Mouse (Mus musculus): ENCODE measurements at regions not wholly inside any gene's neighbourhood (a gene's known extent, or its start where the extent isn't known, plus 50 kb on each side); places are given as distances from the start of the nearest gene placed in this dataset.

DNA sequence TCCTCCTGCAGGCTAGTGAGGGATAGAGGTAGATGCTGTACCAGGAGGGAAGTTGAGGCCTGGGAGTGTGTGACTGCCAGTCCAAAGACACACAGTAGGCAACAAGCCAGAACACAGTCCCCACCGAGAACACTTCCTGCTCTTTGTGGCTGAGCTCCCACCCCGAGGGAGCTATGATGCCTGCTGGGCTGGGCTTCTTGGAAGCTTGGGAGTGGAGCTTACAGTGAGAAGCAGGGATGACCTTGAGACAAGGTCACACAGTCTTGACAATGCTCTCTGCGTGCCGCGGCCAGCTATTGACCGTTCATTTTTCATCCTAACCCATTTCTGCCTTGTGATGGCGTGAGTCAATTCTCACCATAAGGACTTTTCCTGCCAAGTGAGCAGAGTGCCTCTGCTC is 328.9 kb upstream of the Kcnab2 start:
- Histone ChIP-seq H3K27me3 (replicated peaks) (no peaks in the 10 kb centered on the region), H3K4me1 (ENCODE audit: control insufficient read depth in 1 of 2, insufficient read depth in 2 of 2) (no peaks in the 10 kb centered on the region), H3K4me3 (replicated peaks in 1 of 3; ENCODE audit: low read depth in 2 of 3, low read length in 2 of 3, poor library complexity in 1 of 3) (no peak overlapping the region), H3K9ac (ENCODE audit: insufficient read depth, low read depth) (no peak overlapping the region), H3K9me3 (replicated peaks; ENCODE audit: low read length) (peaks cover 98% of the 10 kb centered on the region), H3K79me2 (replicated peaks; ENCODE audit: control insufficient read depth, extremely low read depth, insufficient read depth, poor library complexity, severe bottlenecking) (no peaks in the 10 kb centered on the region), H3K36me3 (replicated peaks in 1 of 2; ENCODE audit: control insufficient read depth in 1 of 2, insufficient read depth in 1 of 2, low read length in 1 of 2) (no peaks in the 10 kb centered on the region), H3K27ac (ENCODE audit: insufficient read depth, low read depth) (no peak overlapping the region), H3K4me2 (ENCODE audit: insufficient read depth, low read depth, poor library complexity, severe bottlenecking) (no peak overlapping the region)
- no peak for DNase-seq (ENCODE audit: extremely low read depth)
- dilution Hi-C loops (cut with MboI; ENCODE audit: extremely low pct_ligation_motif_present, extremely low pct_unique_long_range_greater_than_20kb, low sequenced_read_pairs), result no loop called here
- TF ChIP-seq MAX (IDR thresholded peaks at IDR 0.05; ENCODE audit: low read length), result no peak
- TF ChIP-seq GABPA (IDR thresholded peaks at IDR 0.05; ENCODE audit: insufficient replicate concordance, low read depth, low read length), result no peak
- TF ChIP-seq ZKSCAN1 (IDR thresholded peaks at IDR 0.05; ENCODE audit: borderline replicate concordance, low read depth, low read length), result no peak
- no peak for TF ChIP-seq HCFC1 (IDR thresholded peaks at IDR 0.05; ENCODE audit: low read depth, low read length)
- TF ChIP-seq ZC3H11A (IDR thresholded peaks at IDR 0.05; ENCODE audit: low read depth, low read length), result no peak
- TF ChIP-seq USF1 (IDR thresholded peaks at IDR 0.05; ENCODE audit: low read depth, low read length), result no peak
- TF ChIP-seq UBTF (IDR thresholded peaks at IDR 0.05; ENCODE audit: low read depth, low read length), result no peak
- no peak for TF ChIP-seq CHD1 (IDR thresholded peaks at IDR 0.05; ENCODE audit: low read depth, low read length)
- no peak for TF ChIP-seq POLR2AphosphoS2 (IDR thresholded peaks at IDR 0.05; ENCODE audit: low read depth, low read length)
- no peak for TF ChIP-seq RCOR1 (conservative IDR thresholded peaks at IDR 0.05; ENCODE audit: low read depth, low read length)
- no peak for TF ChIP-seq MXI1 (IDR thresholded peaks at IDR 0.05; ENCODE audit: low read depth, low read length)
- TF ChIP-seq E2F4 (IDR thresholded peaks at IDR 0.05; ENCODE audit: insufficient replicate concordance, low read depth, low read length), result no peak
- in situ Hi-C loops (cut with MboI; ENCODE audit: low pct_ligation_motif_present, low pct_unique_long_range_greater_than_20kb, low sequenced_read_pairs), result no loop called here

DNA sequence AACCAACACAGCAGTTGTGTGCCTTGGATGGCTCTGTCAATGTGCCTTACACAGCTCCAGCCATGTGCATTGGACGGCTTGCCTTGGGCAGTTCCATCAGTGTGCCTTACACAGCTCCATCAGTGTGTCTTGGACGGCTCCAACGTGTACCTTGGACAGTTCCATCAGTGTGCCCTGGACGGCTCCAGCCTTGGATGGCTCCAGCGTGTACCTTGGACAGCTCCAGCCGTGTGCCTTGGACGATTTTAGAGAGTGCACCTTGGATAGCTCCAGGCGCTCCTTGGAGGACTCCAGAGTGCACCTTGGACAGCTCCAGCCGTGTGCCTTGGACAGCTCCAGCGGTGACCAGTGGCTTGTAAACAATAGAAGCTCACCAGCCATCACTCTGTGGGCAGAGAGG is 321.7 kb upstream of the Kcnab2 start:
- dilution Hi-C loops (cut with MboI; ENCODE audit: extremely low pct_ligation_motif_present, extremely low pct_unique_long_range_greater_than_20kb, low sequenced_read_pairs), result no loop called here
- H3K9me3 ChIP-seq (replicated peaks; ENCODE audit: low read length), result peaks cover 97% of the 10 kb centered on the region

More for the DNA sequence above, 321.7 kb upstream of the Kcnab2 start:
- no peak overlapping the region for H3K27ac ChIP-seq (ENCODE audit: insufficient read depth, low read depth)
- no peak for DNase-seq (ENCODE audit: extremely low read depth)
- no peak overlapping the region for H3K4me3 ChIP-seq (replicated peaks in 1 of 3; ENCODE audit: low read depth in 2 of 3, low read length in 2 of 3, poor library complexity in 1 of 3)
- no peaks in the 10 kb centered on the region for H3K36me3 ChIP-seq (replicated peaks in 1 of 2; ENCODE audit: control insufficient read depth in 1 of 2, insufficient read depth in 1 of 2, low read length in 1 of 2)
- TF ChIP-seq TCF12 (IDR thresholded peaks at IDR 0.05; ENCODE audit: low read depth, low read length) (no peak), POLR2AphosphoS2 (IDR thresholded peaks at IDR 0.05; ENCODE audit: low read depth, low read length) (no peak), MAX (IDR thresholded peaks at IDR 0.05; ENCODE audit: low read length) (no peak), USF2 (conservative IDR thresholded peaks at IDR 0.05; ENCODE audit: low read depth, low read length) (no peak), NRF1 (IDR thresholded peaks at IDR 0.05; ENCODE audit: low read depth, low read length) (no peak), ZKSCAN1 (IDR thresholded peaks at IDR 0.05; ENCODE audit: borderline replicate concordance, low read depth, low read length) (no peak), MAZ (IDR thresholded peaks at IDR 0.05; ENCODE audit: low read depth, low read length) (no peak), ZMIZ1 (IDR thresholded peaks at IDR 0.05; ENCODE audit: low read depth, low read length) (no peak), SIN3A (IDR thresholded peaks at IDR 0.05; ENCODE audit: low read length) (no peak), RAD21 (IDR thresholded peaks at IDR 0.05; ENCODE audit: low read depth, low read length) (no peak), E2F4 (IDR thresholded peaks at IDR 0.05; ENCODE audit: insufficient replicate concordance, low read depth, low read length) (no peak), HCFC1 (IDR thresholded peaks at IDR 0.05; ENCODE audit: low read depth, low read length) (no peak), MAFK (IDR thresholded peaks at IDR 0.05; ENCODE audit: insufficient replicate concordance, low read length) (no peak), JUN (IDR thresholded peaks at IDR 0.05; ENCODE audit: insufficient read depth, low read depth, low read length) (no peak), PAX5 (IDR thresholded peaks at IDR 0.05; ENCODE audit: low read length) (no peak), CTCF (conservative IDR thresholded peaks at IDR 0.05 in 1 of 2, IDR thresholded peaks at IDR 0.05 in 1 of 2; ENCODE audit: low read depth in 2 of 2, low read length in 2 of 2) (no peak)
- no peaks in the 10 kb centered on the region for H3K27me3 ChIP-seq (replicated peaks)
- no peak overlapping the region for H3K4me2 ChIP-seq (ENCODE audit: insufficient read depth, low read depth, poor library complexity, severe bottlenecking)
- no peaks in the 10 kb centered on the region for H3K79me2 ChIP-seq (replicated peaks; ENCODE audit: control insufficient read depth, extremely low read depth, insufficient read depth, poor library complexity, severe bottlenecking)
- H3K9ac ChIP-seq (ENCODE audit: insufficient read depth, low read depth), result no peak overlapping the region
- in situ Hi-C loops (cut with MboI; ENCODE audit: low pct_ligation_motif_present, low pct_unique_long_range_greater_than_20kb, low sequenced_read_pairs), result no loop called here
- no peaks in the 10 kb centered on the region; a peak in 1 of 4 replicates for H3K4me1 ChIP-seq (ENCODE audit: control insufficient read depth in 1 of 2, insufficient read depth in 2 of 2)
